Mouse (Mus musculus) thymus, postnatal 4 days (tissue): Measurements from ENCODE around the gene Slc41a1.

Source experiments
- DNase-seq: peaks from one replicate; pipeline ENCODE4 v3.0.0; 2021

Gene Slc41a1

DNA sequence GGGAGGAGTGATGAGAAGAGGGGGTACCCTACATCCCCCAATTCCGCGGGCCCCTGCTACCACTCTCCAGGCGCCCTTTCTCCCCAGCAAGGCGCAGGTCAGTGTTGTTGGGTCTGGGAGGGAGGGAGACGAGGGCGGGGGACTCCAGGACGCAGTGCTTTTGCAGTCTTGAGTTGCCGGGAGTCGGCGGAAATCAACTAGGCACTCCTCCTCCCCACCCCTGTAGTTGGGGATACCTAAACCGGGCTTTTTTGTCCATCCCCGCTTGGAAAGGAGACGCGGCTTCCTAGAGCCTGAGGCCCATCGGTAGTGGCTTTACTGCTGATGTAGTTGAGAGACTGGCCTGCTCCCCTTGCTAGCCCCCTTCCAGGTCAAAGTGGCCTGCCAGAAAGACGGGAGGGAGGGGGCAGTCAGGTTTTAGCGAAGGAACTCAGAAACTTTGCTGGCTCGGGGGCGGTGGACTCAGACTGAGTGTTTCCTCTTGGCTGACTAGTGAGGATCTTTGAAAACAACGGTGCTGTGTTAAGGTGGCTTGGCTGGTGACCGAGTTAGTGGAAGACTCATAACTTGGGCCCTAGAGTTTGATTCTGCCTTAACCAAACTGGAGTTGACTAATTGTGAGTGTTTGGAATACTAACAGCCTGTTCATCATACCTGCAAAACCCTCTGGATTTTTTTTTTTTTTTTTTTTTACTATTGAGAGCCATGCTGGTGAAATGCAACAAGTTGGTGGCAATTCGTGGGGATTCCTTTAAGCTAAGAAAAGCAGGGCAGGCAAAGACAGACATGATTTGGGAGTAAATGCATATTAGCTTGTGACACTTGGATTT, 1.2 kb downstream of the Slc41a1 start:
- peak; percentile 64 for DNase-seq

DNA sequence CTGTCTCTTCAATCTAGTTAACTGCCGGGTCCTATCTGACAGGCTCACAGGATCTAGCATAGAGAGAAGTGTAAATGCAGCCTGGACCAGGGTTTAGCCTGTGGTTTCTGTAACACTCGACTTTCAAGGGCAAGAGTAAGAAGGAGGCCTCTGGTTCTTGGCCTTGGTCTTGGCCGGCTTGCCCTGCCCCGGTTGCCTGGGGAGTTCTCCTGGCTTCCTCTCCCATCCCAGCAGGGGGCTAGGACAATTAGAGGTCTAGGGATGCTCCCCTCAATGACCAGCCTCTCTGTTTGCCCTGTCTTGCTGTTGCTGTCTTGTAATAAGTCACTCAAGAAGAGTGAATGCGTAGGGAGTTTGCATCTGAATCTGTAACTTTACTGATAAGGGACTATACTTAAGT, 2.0 kb downstream of the Slc41a1 start:
- no peak for DNase-seq

DNA sequence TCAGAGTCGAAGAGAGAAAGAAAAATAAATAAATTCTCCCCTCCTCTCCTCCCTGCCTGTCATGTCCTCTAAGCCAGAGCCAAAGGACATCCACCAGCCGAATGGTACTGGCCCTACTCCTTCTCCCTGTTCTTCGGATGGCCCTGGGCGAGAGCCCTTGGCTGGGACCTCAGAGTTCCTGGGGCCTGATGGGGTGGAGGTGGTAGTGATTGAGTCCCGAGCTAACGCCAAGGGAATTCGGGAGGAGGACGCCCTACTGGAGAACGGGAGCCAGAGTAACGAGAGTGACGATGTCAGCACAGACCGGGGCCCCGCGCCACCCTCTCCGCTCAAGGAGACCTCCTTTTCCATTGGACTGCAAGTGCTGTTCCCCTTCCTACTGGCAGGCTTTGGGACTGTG, 3.3 kb downstream of the Slc41a1 start:
- no peak for DNase-seq

DNA sequence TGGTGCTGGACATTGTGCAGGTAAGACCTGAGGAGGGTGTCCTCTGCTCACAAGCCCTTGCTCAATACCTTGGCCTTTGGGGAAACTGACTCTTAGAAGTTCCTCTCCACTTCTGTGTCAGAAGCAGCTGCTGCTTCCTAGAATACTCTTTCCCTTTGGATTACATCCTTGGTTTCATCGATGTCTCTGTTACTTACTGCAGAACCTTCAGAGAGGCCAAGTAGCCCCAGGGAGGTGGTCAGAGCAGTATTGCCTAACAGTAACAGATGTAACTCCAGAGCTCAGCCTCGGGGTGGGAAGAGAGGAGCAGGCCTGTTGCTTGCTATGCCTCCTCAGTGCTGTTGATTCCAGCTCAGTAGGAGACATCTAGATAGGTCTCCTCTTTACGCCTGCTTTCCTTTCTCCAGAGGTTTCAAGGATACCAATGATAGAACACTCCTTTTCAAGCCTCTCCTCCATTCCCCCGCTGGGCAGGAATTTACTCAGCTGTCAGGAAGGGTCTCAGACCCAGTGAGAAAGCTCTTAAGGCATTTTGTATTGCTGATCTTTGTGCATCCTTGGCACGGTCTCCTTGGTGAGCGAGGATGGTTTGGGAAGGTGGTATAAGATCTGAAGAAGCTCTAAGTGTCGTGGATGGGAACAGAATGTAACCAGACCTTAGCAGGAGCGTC, 3.8 kb downstream of the Slc41a1 start:
- no peak for DNase-seq

DNA sequence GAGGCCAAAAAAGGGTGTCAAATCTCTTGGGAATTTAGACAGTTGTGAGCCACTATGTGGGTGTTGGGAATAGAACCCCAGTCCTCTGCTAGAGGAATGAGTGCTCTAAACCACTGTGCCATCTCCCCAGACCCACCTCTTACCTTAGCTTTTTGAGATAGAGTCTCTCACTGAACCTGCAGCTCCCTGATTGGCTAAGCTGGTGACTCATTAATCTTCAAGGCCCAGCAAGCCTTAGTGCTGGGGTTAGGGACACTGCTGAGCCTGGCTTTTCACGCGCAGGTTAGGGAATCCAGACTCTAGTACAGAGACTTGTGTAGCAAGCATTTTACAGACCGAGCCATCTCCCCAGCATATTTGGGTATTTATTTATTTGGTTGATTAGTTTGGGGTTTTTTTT, 9.7 kb downstream of the Slc41a1 start:
- DNase-seq: no peak

DNA sequence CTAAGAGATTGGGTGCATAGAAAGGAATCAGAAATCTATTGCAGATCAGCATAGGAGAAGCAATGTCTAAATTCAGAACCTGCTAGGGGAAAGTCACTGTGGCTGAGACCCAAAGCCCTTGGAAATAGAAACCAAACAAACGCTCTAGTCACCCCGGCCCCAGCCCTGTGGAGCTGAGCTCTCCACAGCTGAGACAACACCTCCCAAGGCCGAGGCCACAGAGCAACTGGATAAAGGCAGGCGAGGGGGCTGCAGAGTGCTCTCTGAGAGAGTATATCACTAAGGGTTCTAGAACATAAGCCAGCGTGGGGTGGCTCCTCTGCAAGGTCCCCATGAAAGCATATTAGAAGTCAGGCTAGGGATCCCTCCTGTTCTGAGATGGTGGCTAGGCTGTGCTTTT, 11.2 kb downstream of the Slc41a1 start:
- no peak for DNase-seq

DNA sequence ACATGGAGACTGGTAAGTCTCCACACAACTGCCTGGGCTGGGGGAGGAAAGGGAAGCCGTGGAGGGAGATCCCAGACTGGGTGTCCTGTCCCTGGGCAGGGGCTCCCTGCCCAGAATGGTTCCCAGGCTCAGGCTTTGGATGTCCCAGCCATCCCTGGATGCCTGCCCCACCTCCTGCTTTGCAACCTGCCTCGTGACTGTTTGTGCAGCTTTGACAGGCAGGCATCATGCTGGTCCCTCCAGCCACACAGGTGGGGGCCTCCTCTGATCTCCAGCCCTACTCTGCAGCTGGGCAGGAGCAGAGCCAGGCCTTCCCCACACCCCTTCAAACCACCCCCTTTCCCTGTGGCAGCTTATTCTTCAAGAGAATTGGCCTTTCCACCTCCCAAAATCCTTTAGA, 12.0 kb downstream of the Slc41a1 start:
- DNase-seq: no peak

DNA sequence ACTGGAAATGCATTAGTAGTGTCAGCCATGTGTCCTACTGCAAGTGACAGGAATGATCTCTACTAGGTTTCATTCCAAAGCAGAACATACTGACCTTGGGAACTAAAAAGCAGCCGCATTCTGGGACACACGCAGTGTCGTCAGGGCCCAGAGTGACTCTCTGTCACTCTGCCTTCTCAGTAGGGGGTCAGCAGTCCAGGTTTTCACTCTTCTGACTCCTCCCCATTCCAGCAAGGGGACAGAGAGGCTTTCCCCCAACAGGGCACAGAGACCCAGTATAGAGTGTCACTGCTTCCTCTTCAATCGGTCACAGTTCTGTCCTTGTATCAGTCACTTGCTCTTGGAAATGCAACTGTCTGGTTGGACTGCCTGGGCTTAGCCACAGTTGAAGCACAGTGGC, 14.9 kb downstream of the Slc41a1 start:
- no peak for DNase-seq

DNA sequence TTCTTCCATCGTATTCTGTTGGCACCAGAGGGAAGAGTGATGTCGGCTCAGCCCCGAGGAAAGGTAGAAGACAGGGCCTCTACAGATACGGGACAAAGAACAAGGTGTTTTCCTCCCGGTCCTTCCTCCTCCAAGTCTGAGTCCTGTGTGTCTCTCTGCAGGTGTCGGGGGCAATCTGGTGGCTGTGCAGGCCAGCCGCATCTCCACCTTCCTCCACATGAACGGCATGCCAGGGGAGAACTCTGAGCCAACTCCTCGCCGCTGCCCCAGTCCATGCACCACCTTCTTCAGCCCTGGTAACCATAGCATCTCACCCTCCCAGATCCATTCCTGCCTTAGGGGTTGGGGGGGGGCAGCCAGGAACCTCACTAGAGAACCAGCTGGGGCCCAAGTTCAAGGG, 16.5 kb downstream of the Slc41a1 start:
- no peak for DNase-seq

DNA sequence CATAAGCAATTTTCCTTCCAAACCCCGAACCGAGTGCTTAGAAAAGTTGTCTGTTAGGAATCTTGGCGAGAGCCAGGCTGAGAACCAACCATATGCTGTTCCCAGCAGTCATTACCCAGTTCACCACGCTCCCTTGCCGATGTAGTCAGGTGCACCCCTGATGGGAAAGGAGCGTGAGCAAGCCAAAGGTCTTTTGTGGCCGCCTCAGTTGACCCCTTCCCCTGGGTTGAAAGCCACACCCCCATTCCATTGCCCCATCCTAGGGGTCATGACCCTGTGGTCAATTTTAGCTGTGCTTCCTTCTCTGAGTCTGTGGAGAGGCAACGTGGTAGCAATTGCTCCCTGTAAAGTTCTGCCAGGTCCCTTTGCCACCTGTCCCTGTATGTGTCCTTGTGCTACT, 17.6 kb downstream of the Slc41a1 start:
- no peak for DNase-seq

DNA sequence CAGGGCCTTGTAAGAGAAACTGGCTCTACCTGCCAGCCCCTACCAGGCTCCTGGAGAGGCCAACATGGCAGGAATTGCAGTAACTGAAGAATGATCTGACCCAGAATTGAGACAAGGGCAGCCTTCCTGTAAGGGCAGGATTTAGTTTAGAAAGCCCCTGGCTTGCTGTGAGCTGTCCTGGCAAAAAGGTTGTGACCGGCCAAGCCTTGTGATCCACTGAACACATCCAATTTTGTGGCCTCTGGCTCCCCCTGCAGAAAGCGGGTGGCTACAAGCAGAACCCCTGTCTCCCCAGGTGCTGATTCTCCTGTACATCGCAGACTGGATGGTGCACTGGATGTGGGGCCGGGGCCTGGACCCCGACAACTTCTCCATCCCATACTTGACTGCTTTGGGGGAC, 19.0 kb downstream of the Slc41a1 start:
- DNase-seq: peak; percentile 74

DNA sequence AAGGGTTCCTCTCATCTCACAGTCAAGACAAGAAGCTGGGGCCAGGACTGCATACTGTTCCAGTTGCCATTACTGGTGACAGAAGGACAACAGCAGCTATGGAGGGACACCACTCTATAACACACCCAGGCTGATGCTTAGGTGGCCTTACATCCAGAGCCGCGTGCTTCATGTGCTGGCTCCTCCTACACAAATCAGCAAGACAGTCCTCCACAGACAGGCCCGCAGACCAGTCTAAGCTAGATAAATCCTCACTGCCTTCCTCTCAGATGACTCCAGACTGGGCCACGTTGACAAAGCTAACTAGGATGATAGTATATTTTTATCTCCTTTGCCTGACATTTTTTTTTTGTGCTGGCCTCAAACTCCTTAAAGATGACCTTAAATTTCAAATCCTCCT, 34.5 kb downstream of the Slc41a1 start:
- no peak for DNase-seq

DNA sequence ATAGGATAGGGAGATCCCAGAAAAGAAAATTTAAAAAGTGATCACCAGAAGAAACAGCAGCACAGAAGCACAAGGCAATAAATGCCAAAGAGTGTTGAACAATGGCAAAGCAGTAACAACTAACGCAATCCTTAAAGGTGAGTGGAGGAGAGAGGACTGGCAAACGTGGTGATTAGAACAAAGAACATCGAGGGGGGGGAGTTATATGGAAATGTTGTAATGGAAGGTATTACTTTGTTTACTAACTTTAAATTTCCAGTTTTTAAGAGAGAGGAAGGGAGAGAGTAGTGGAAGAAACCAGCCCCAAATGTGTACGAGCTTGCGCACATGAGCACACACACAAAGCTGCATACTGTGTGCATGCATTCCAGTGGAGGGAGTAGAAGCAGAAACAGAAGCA, 38.3 kb downstream of the Slc41a1 start:
- no peak for DNase-seq

DNA sequence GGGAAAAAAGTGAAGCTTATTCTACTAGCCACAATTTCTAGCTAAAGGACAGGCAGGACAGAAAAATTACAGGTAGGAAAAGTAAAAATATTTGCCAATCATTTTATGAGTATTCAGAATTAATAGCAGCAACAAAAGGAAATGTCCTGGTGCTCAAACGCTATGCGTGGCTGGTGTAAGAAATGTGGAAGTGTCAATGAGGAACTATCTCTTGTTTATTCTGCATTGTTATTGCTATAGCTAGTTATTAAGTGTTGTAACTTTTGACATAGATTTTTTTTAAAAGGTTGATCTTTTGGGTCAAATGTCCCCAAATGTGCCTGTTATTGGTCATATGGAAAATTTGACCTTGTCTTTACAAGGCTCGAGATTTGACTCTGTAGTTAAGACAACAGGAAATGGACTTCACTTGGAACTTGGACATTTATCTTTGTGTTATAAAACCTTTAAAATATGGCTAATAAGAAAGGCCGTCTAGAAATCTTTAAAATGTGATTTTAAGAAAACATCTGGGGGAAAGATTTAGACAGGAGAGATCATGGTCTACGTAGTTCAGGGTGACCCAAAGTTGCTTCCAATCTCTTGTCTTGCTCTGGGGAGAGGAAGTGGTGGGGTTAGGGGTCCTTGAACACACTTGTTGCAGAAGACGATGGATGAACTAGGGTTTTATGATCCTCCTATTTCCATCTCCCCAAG, 39.2 kb downstream of the Slc41a1 start:
- DNase-seq: peak; percentile 14

DNA sequence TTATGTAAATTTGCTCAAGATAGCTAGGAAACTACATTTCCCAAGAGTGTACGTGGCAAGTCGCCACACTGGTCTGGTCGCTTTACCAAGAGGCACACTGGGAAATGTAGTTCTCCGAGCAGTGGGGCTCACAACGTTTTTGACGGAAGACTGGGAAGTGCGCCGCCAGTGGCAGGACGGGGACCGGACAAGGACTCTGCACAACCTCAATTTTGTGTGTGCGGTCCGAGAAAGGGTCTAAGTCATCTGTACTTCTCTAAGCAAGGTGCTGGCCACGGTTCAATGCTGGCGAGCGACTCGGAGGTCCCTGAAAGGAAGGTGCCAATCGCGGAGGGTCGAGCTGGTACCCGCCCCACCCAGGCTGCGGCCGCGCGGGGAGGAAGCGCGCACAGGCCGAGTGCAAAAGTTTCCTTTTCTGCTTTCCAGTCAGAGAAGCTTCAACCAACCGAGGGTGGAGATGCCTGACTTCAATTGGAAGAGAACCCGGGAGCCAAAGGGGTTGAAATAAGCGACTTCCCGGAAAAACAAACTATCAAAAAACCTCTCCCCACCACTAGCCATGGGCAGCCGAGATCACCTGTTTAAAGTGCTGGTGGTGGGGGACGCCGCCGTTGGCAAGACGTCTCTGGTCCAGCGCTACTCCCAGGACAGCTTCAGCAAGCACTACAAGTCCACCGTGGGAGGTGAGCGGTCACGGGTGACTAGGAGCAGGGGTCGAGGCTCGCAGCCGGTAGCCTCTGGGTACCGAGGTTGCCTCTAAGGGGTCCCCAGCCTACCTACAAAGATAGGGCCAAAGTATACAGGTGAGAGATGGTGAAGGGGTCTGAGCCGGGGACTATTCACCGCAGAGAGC, 40.0 kb downstream of the Slc41a1 start, which contains the start of gene Rab29:
TSS of gene Rab29 (plus strand) at position 132 of the 853 bp plus-strand sequence.
- DNase-seq: peak; percentile 94

DNA sequence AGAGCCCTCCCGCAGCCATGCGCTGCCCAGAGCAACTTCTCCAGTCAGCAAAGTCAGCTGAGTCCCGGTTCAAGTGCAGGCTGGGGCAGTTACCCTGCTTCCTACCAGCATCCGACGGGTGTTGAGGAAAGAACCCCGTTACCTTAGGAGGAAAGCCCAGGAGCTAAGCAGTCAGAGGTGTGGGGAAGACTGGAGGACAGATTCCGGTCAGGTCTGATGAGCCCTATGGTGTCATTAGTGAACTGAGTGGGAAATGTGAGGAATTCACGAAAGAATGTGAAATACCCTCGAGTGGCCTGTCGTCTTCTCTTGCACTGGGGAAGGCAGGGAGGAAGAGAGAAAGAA, 40.6 kb downstream of the Slc41a1 start:
- DNase-seq: no peak

DNA sequence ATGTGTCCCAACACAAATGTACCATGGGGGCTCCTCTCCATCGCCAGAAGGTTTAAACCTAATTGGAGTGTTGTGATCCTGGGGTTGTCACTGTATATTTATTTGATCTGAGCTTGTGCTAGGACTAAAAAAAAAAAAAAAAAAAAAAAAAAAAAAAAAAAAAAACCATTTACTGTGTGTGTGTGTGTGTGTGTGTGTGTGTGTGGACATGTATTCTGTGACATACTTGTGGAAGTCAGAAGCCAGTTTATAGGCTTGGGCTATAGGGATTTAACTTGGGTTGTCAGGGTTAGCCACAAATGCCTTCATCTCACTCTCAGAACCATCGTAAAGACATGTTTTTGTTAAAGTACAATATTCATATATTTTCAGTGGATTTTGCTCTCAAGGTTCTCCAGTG, 42.3 kb downstream of the Slc41a1 start:
- DNase-seq: no peak

DNA sequence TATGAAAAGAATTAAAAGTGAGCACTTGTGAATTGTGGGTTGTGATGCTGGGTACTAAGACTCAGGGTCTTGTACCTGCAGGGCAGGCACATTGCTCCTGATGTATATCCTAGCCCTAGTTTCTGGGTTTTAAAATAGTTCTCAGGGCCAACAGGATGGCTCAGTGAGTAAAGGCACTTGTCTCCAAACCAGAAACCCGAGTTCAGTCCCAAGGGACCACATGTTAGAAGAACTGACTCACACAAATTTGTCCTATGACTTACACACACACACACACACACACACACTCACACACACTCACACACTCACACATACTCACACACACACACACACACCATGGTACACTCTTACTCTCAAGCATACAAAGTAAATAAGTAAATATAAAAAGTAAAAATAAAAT, 45.6 kb downstream of the Slc41a1 start:
- DNase-seq: no peak

DNA sequence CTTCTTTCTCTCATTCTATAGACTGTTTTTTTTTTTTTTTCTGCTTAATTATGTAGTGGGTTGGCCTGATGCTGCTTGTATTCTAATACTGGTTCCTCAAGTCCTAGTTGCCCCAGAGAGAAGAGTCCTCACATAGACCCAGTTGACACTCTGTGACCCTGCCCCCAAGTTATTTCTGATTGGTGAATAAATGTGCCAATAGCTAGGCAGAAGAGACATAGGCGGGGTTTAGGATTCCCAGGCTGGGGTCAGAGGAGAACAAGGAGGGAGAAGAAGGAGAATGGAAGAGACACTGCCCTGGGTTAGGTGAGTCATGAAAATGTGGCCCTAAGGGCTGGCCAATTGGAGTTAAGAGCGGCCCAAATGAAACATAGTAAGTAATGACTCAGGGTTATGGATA, 52.5 kb downstream of the Slc41a1 start:
- no peak for DNase-seq

DNA sequence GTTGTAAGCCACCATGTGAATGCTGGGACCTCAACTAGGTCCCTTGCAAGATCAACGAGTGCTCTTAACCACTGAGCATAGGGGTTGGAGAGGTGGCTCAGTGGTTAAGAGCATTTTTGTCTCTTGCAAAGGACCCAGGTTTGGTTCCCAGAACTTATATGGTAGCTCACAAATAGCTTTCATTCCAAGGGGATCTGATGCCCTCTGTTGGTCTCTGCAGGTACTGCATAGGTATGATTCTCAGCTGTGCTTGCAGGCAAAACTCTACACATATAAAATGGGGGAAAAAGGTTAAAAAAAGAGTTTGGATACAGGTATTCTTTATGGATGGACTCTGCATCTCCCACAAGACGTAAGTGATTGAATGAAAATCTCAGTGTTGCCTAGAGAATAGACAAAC, 55.5 kb downstream of the Slc41a1 start:
- DNase-seq: peak; percentile 69

DNA sequence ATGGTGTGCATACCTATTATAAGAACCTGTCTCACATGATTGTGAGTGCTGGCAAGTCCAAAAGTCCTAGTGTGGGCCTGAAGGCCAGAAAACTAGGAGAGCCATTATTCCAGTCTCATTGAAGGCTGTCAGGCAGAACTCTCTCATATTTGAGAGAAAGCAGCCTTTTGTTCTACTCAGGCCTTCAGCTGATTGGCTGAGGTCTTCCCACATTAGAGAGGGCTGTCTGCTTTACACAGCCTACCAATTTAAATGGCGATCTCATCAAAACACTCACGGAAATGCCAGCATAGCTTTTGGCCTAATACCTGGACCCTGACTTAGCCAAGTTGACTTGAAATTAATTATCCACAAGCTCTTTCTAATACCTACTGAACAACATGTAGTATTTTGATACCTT, 58.9 kb downstream of the Slc41a1 start:
- DNase-seq: no peak

DNA sequence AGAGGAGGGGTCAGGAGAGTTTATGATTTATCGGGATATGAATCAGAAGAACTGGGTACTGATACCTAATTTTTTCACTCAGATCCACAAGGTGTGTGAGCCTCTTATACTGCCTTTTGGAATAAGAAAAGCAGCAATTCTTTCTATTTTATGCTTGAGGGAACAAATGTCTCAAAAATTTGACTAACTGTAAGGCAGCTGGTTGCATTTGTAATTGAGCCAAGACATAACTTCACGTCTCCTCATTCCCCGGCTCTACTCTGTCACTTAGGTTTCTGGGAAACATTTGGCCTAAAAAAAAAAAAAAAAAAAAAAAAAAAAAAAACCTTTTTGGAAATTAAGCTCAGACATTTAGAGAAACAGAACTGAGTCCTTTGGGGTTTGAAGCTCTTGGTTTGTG, 59.3 kb downstream of the Slc41a1 start:
- DNase-seq: no peak

DNA sequence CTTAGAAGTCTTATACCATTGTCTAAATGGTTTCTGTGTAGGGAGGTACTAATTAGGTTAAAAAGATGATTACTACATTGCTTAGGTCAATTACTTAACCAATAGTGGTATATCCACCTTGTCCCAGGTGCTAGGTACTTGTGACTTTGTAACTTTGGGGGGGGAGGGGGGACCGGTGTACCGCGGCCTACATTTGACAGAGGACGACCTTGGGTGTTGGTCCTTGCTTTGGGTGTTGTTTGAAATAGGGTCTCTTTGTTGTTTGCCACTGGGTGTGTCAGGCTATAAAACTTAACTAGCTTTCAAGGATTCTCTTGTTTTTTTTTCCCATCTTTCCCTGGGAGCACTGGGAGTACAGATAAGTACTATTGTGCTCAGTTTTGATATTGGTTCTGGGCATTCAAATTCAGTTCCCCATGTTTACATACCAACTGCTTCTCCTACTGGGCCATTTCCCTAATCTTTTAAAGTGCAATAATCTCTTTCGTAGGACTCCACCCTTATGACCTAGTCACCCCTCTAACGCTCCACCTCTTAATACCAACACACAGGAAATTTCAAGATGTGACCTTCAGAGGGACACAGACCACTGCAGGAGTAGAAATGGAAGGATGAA, 62.9 kb downstream of the Slc41a1 start:
- no peak for DNase-seq
